Mouse (Mus musculus) heart, adult 2 months (tissue): ENCODE measurements around the gene Mcfd2. TPM values are rescaled to one million over a fixed set of nuclear protein-coding genes. Genes with fewer than 3 reads are reported as not detected.

ENCODE experiments used
- DNase-seq, 2 experiments: peaks; one replicate each; pipeline ENCODE4 v3.0.0; 2021
- H3K27ac ChIP-seq: fragments of 200-600 bp; 2 replicates; pipeline ENCODE4 v1.8.1; 2022
- H3K27me3 ChIP-seq: fragments of 200-500 bp; 2 replicates; pipeline ENCODE4 v1.6.1; 2012; ENCODE audit warnings: mild to moderate bottlenecking, low read length, inconsistent platforms, mixed read lengths; ENCODE audit not compliant: control insufficient read depth, insufficient read depth
- H3K36me3 ChIP-seq: fragments of 200-500 bp; 2 replicates; pipeline ENCODE4 v1.6.1; 2012; ENCODE audit warnings: low read length, inconsistent platforms; ENCODE audit not compliant: control insufficient read depth, insufficient read depth
- H3K4me1 ChIP-seq: fragments of 200-500 bp; 2 replicates; pipeline ENCODE4 v1.6.1; 2011; ENCODE audit warnings: low read length; ENCODE audit not compliant: control insufficient read depth, insufficient read depth
- H3K4me3 ChIP-seq: fragments of 200-600 bp; 2 replicates; pipeline ENCODE4 v1.8.1; 2022
- H3K79me2 ChIP-seq: fragments of 200-500 bp; replicated peaks from 2 replicates; pipeline ENCODE4 v1.6.1; 2012; ENCODE audit warnings: mild to moderate bottlenecking, inconsistent platforms, low read length, moderate library complexity, mixed read lengths; ENCODE audit not compliant: control insufficient read depth, insufficient read depth
- H3K9ac ChIP-seq: fragments of 200-500 bp; 2 replicates; pipeline ENCODE4 v1.6.1; 2012; ENCODE audit warnings: low read depth, mild to moderate bottlenecking, control low read depth, inconsistent platforms, low read length, mixed read lengths
- CTCF ChIP-seq: fragments of 200-600 bp; IDR thresholded peaks from 2 replicates; pipeline ENCODE4 v1.8.1; 2022; ENCODE audit warnings: antibody characterized with exemption, mild to moderate bottlenecking, moderate library complexity
- EP300 ChIP-seq: fragments of 200-500 bp; IDR thresholded peaks from 2 replicates; pipeline ENCODE4 v1.6.1; 2011; ENCODE audit warnings: low read depth, low read length, control low read depth; ENCODE audit not compliant: insufficient read depth
- POLR2A ChIP-seq: fragments of 200-500 bp; IDR thresholded peaks from 2 replicates; pipeline ENCODE4 v1.6.1; 2011; ENCODE audit warnings: mild to moderate bottlenecking, low read depth, low read length, control low read depth; ENCODE audit not compliant: insufficient read depth
- WGBS: fragments of 180-500 bp; shearing (Covaris S2); methylation state at CpG from one replicate; pipeline ENCODE4 v1.1.7; 2018; 5-methylcytosine and 5-hydroxymethylcytosine counted together
- intact Hi-C: fragments of 180-260 bp; cut with DNase I; formaldehyde crosslinking; loops from one replicate; pipeline ENCODE4 v1.15.1; 2025
- polyA plus RNA-seq: library from polyadenylated mRNA; depleted of rRNA; stranded (reverse); fragments of >200 nt; gene quantifications from 2 replicates; pipeline ENCODE4 v1.2.3, GENCODE M21; 2012
- total RNA-seq, 2 experiments: library from RNA; stranded (reverse); gene quantifications; 2 replicates each; pipeline ENCODE4 v1.2.3; 2021

The Mcfd2 gene
- total and polyA plus RNA-seq, 3 experiments: 48.3 to 60.3 (median 59.4) TPM

GRCm38 (mm10) chr17:87264054-87264830, 1.5 kb downstream of the Mcfd2 start:
- no peak for DNase-seq
- Histone ChIP-seq H3K9ac (0 out of 2 replicates have a peak overlapping the region, but pooled peaks have one; percentile 18), H3K36me3 (peaks cover 6% of the 10 kb centered on the region), H3K79me2 (no peaks in the 10 kb centered on the region), H3K4me3 (no peak overlapping the region), H3K4me1 (peaks cover 14% of the 10 kb centered on the region), H3K27ac (peak overlapping the region; percentile 23), H3K27me3 (no peaks in the 10 kb centered on the region)
- no peak for TF ChIP-seq EP300
- no peak for TF ChIP-seq POLR2A
- TF ChIP-seq CTCF: no peak
- WGBS: 48% methylated on average over 11 of the region's 11 CpGs
- intact Hi-C loops: no loop called here

DNA sequence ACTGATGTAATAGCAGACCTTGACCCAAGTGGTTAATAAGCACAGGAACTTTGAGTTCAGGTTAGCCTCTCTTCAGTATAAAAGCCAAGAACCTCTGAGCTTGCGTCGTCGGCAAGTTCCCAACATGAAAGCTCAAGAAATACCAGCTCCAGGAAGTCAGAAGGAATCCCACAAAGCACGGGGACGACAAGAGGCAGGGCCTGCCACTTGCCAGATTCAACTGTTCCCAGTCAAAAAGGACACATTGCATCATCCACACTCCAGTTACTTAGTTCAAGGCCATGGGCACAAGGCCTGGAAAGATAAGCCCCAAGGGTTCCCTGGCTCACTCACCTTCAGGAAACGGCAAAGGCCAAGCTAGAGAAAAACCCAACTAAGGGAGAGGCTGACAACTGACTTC, 2.3 kb downstream of the Mcfd2 start:
- Histone ChIP-seq H3K79me2 (no peaks in the 10 kb centered on the region), H3K4me3 (no peak overlapping the region), H3K4me1 (peaks cover 14% of the 10 kb centered on the region), H3K27ac (peak overlapping the region; percentile 13; the same call in 1 of the 2 replicates), H3K9ac (no peak overlapping the region), H3K27me3 (no peaks in the 10 kb centered on the region), H3K36me3 (peaks cover 6% of the 10 kb centered on the region)
- WGBS: 27% methylated on average over 6 of the region's 6 CpGs
- TF ChIP-seq EP300: no peak
- no peak for TF ChIP-seq CTCF
- no peak for TF ChIP-seq POLR2A
- intact Hi-C loops: no loop called here
- peak in 1 of 2 experiments; percentile 52 for DNase-seq

- H3K27me3 ChIP-seq: no peaks in the 10 kb centered on the region
- no peak for TF ChIP-seq POLR2A
- no peak for TF ChIP-seq CTCF
- TF ChIP-seq EP300: no peak
- intact Hi-C loops: no loop called here
- no peaks in the 10 kb centered on the region for H3K79me2 ChIP-seq
- no peaks in the 10 kb centered on the region for H3K36me3 ChIP-seq
- H3K9ac ChIP-seq: no peak overlapping the region
- H3K27ac ChIP-seq: no peak overlapping the region
- no peak for DNase-seq
- no peaks in the 10 kb centered on the region for H3K4me1 ChIP-seq
- no peak overlapping the region for H3K4me3 ChIP-seq
- 84% methylated on average over 16 of the region's 16 CpGs for WGBS
Observed at GRCm38 (mm10) chr17:87255672-87256071, 10.1 kb downstream of the Mcfd2 start.

DNA sequence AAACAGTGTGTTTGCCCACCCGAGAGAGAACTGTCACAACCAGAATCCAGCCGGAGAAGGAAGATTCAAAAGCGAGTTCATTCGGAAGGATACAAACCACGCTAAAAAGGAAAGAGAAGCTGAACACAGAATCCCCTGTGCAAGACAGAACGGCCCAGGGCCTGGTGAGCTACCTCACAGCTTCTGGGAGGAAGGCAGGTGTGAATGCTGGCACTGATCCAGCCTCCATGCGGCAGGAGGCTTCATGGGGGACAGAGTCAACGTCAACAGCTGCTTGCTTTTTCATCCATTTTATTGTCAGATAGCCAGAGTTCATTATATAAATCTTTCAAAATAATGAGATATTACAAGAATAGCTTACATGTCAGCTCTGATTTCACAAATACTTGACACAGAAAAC, 11.4 kb downstream of the Mcfd2 start:
- Histone ChIP-seq H3K27ac (no peak overlapping the region), H3K4me3 (no peak overlapping the region), H3K79me2 (no peaks in the 10 kb centered on the region), H3K27me3 (no peaks in the 10 kb centered on the region), H3K36me3 (no peaks in the 10 kb centered on the region), H3K9ac (no peak overlapping the region), H3K4me1 (no peaks in the 10 kb centered on the region)
- no peak for TF ChIP-seq POLR2A
- no peak for TF ChIP-seq CTCF
- no peak for TF ChIP-seq EP300
- intact Hi-C loops: no loop called here
- no peak for DNase-seq
- WGBS: 73% methylated on average over 8 of the region's 8 CpGs

- Histone ChIP-seq H3K4me1 (peaks cover 5% of the 10 kb centered on the region), H3K4me3 (no peak overlapping the region), H3K79me2 (no peaks in the 10 kb centered on the region), H3K27me3 (no peaks in the 10 kb centered on the region), H3K27ac (peak overlapping the region; percentile 59; the same call in 1 of the 2 replicates), H3K36me3 (no peaks in the 10 kb centered on the region), H3K9ac (no peak overlapping the region)
- TF ChIP-seq EP300 (no peak), POLR2A (no peak), CTCF (no peak)
- WGBS: 82% methylated on average over 9 of the region's 9 CpGs
- intact Hi-C loops: loop anchor here (5.0 to 10.0 kb wide), 2 partner anchors 44 to 761 kb away; no protein-coding TSS in a partner anchor
- DNase-seq: no peak
Observed at GRCm38 (mm10) chr17:87246103-87246502, 19.6 kb downstream of the Mcfd2 start.

- Histone ChIP-seq H3K36me3 (no peaks in the 10 kb centered on the region), H3K79me2 (no peaks in the 10 kb centered on the region), H3K4me1 (no peaks in the 10 kb centered on the region), H3K27me3 (no peaks in the 10 kb centered on the region), H3K9ac (no peak overlapping the region), H3K27ac (no peak overlapping the region), H3K4me3 (no peak overlapping the region)
- intact Hi-C loops: no loop called here
- WGBS: 91% methylated on average over 11 of the region's 11 CpGs
- TF ChIP-seq EP300: no peak
- DNase-seq: no peak
Observed at GRCm38 (mm10) chr17:87237826-87238225, 27.9 kb downstream of the Mcfd2 start.
